Mouse (Mus musculus) activated CD4-positive, CD25-positive, alpha-beta regulatory T cell, adult 9 weeks (primary cell): ENCODE results near the gene Slc30a2. TPM values are rescaled to one million over a fixed set of nuclear protein-coding genes. Genes with fewer than 3 reads are reported as not detected.

Experiments used
- polyA plus RNA-seq: library from polyadenylated mRNA; unstranded; fragments of 100-300 nt; shearing (Covaris generic); gene quantifications from one replicate; pipeline ENCODE4 v1.2.1, GENCODE M21; 2017

Slc30a2 gene
- polyA plus RNA-seq, result 0.51 TPM

GRCm38 (mm10) chr4:134343071-134344031 lies at the start of gene Slc30a2:
Gene Slc30a2 (plus strand): TSS chr4:134343181.

DNA sequence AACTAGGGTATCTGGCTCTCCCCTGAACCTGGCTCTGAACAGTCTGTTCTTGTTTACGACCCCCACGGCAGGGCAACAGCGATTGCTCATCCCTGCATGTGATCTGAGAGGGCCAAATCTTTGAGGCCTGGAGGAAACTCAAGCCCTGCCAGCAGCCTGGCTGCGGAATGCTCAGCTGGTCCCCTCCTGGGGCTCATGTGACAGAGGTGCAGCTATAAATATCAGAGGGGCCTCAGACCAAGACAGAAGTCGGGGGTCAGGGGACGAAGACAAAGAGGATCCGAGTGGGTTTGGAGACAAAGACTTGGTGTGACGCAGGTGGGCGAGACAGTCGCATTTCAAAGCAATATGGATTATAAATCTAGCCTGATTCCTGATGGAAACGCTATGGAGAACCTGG lies 28.1 kb upstream of the Slc30a2 start, which contains the start of gene Trim63:
TSS of gene Trim63 (plus strand) at position 245 of the 400 bp plus-strand sequence.

GRCm38 (mm10) chr4:134383750-134384149 lies 40.8 kb downstream of the Slc30a2 start, which contains the start of gene Extl1:
Gene Extl1 (minus strand): TSS chr4:134383850.

DNA sequence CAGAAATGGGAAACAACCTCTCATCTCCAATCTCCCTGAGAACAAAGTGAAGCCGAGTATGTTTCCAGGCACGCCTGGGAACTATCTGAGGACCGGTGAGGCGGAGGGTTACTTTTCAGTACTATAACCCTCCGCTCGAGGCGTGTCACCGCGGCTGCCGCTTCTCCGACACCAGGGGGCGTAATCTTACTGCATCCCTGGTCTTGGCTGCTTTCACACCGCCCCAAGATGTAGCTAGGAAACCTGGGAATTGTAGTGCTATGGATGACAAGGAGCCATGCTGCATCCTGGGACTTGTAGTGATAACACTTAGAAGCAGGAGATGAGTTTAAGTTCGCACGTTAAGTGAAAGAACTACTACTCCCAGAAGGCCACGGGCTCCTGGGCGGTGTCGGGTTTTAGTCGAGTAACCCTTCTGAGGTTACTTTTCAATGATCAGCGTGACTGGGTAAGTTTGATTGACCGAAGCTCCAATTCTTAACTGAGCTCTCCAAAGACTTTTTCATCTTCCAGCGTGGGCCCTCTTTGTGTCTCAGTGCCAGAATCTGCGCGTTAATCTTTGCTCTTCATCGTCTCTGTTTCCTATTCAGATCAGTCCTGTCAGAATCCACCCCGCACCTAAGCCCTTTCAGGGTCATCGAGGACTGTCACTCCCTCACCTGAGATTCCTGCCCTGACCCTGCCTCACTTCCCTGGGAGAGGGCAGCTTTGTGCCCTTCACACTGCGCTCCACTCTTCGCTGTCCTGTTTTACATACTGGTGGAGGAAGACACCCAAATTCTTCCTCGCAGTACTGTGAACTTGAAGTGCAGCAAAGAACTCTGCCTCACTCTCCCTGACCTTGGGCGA lies 53.2 kb downstream of the Slc30a2 start, which contains the start of gene Pafah2:
TSS of gene Pafah2 (plus strand) at position 344 of the 849 bp plus-strand sequence.

Other genes starting within 250 kb of the Slc30a2 start
- 3,032 TPM for gene Cd52, start 248.1 kb upstream of the Slc30a2 start, polyA plus RNA-seq
- gene Ubxn11, start 240.6 kb upstream of the Slc30a2 start, polyA plus RNA-seq, result 41.2 TPM
- 1,513 TPM for gene Sh3bgrl3, start 214.4 kb upstream of the Slc30a2 start, polyA plus RNA-seq
- 84.8 TPM for gene Cep85, start 156.1 kb upstream of the Slc30a2 start, polyA plus RNA-seq
- not detected for gene Gm7534, start 140.2 kb upstream of the Slc30a2 start, polyA plus RNA-seq
- not detected for gene Catsper4, start 115.8 kb upstream of the Slc30a2 start, polyA plus RNA-seq
- 0.33 TPM for gene Cnksr1, start 104.8 kb upstream of the Slc30a2 start, polyA plus RNA-seq
- gene E130218I03Rik, start 99.5 kb upstream of the Slc30a2 start, polyA plus RNA-seq, result 9.6 TPM
- gene Zfp593, start 97.6 kb upstream of the Slc30a2 start, polyA plus RNA-seq, result 16.6 TPM
- gene Gm30191, start 96.2 kb upstream of the Slc30a2 start, polyA plus RNA-seq, result not detected
- not detected for gene Grrp1, start 89.1 kb upstream of the Slc30a2 start, polyA plus RNA-seq
- gene Pdik1l, start 55.3 kb upstream of the Slc30a2 start, polyA plus RNA-seq, result 23.7 TPM
- not detected for gene Trim63, start 28.1 kb upstream of the Slc30a2 start, polyA plus RNA-seq
- 1.0 TPM for gene Extl1, start 40.7 kb downstream of the Slc30a2 start, polyA plus RNA-seq
- gene Pafah2, start 53.1 kb downstream of the Slc30a2 start, polyA plus RNA-seq, result 2.3 TPM
- 107 TPM for gene Stmn1, start 125.1 kb downstream of the Slc30a2 start, polyA plus RNA-seq
- gene Paqr7, start 153.5 kb downstream of the Slc30a2 start, polyA plus RNA-seq, result 25.8 TPM
- gene Aunip, start 167.8 kb downstream of the Slc30a2 start, polyA plus RNA-seq, result 2.1 TPM
- gene Mtfr1l, start 192.2 kb downstream of the Slc30a2 start, polyA plus RNA-seq, result 95.3 TPM
- 1.7 TPM for gene Selenon, start 209.0 kb downstream of the Slc30a2 start, polyA plus RNA-seq